ENCODE assay signal across 30 mouse cellular contexts in the genomic region with DNA sequence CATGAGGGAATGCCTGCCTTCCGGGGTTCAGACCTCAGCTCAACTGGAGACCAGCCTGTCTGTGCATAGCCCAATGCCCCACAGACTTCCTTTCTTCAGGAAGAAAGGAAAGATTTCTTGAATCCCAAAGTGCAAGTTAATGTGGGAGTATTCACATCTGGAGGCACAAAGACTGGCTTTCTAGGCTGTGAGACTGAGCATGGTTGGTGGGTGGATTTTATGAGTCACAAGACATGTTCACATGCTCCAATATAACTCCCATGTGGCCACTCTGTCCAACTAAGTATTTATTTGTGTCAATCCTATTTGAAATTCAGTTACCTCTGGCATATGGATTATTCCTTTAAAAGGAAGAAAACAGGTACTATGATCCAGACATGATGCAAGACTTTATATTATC. TPM values are rescaled to one million over a fixed set of nuclear protein-coding genes. Genes with fewer than 3 reads are reported as not detected.
DNase-seq lines count a peak whose midpoint lies in the region; ATAC-seq lines count a peak whose summit lies in the region.
"Had no signal": no experiment of that assay in that cellular context is flagged by ENCODE, and none has a peak within 500 bp of the region (broad histone marks: within the 10 kb centered on the region; RNA-seq: fewer than 3 reads in every experiment).

No protein-coding gene starts in this region.

- no peak for DNase-seq in frontal cortex, postnatal 10 days (ENCODE audit: low spot score in 2 of 2)
- peak; percentile 7 to 40 for DNase-seq in left cerebral cortex, adult 9 months (ENCODE audit: low spot score in 2 of 2)
- no peak for DNase-seq in left cerebral cortex, postnatal 4 days
- peak; percentile 46 for DNase-seq in right cerebral cortex, adult 18-20 months
- no peak for DNase-seq in right cerebral cortex, postnatal 4 days
- DNase-seq in spleen, postnatal 10 days (ENCODE audit: low spot score in 2 of 2), result no peak
- DNase-seq: adrenal gland, postnatal 10 days; cerebellum, adult 11 months; cerebellum, adult 9-10 months; embryo, embryonic 11 days; gastrocnemius, postnatal 25 days; heart, adult 11 months; kidney, adult 18-20 months; kidney, postnatal 25 days; layer of hippocampus, postnatal 36 days; liver, embryonic 13.5 days; lung, adult 2 months; lung, postnatal 10 days; thymus, postnatal 14 days had no signal

- intact Hi-C loops in left cerebral cortex, postnatal 4 days (cut with DNase I), result no loop called here

- peak; percentile 93 for ATAC-seq in frontal cortex, adult (ENCODE audit: low TSS enrichment)
- ATAC-seq: forebrain, embryonic 14.5 days; hindbrain, embryonic 16.5 days; midbrain, embryonic 13.5 days; Patski had no signal

RNA-seq across cellular contexts. Expression of a gene that starts 6.1 kb away (rescaled TPM):
- not detected for total RNA-seq in left cerebral cortex, postnatal 4 days (2021)
- total RNA-seq: gastrocnemius, postnatal 25 days; heart, postnatal 25 days; layer of hippocampus, adult 2 months; layer of hippocampus, postnatal 36 days; megakaryocyte-erythroid progenitor cell, adult 5-6 weeks; monocyte, adult 5-6 weeks had no signal

RNA-seq across cellular contexts. Expression of a gene that starts 26.0 kb away (rescaled TPM):
- total RNA-seq in left cerebral cortex, postnatal 4 days (2021), result not detected
- total RNA-seq: adrenal gland, postnatal 10 days; G1E; gastrocnemius, adult 18-20 months; gastrocnemius, postnatal 25 days; heart, postnatal 25 days; layer of hippocampus, adult 2 months; layer of hippocampus, postnatal 36 days; megakaryocyte-erythroid progenitor cell, adult 5-6 weeks; monocyte, adult 5-6 weeks had no signal

RNA-seq across cellular contexts. Expression of a gene that starts 29.7 kb away (rescaled TPM):
- 1 to 10 TPM in 1 of 2 experiments, under 1 TPM in 1; 0.60 to 1.1 TPM for total RNA-seq in left cerebral cortex, postnatal 4 days (2021)
- total RNA-seq: adrenal gland, postnatal 10 days; G1E; gastrocnemius, adult 18-20 months; gastrocnemius, postnatal 25 days; heart, postnatal 25 days; megakaryocyte-erythroid progenitor cell, adult 5-6 weeks; monocyte, adult 5-6 weeks had no signal

RNA-seq across cellular contexts. Expression of a gene that starts 32.9 kb away (rescaled TPM):
- not detected for total RNA-seq in left cerebral cortex, postnatal 4 days (2021)
- total RNA-seq: gastrocnemius, adult 18-20 months; gastrocnemius, postnatal 25 days; layer of hippocampus, adult 2 months; layer of hippocampus, postnatal 36 days; megakaryocyte-erythroid progenitor cell, adult 5-6 weeks; monocyte, adult 5-6 weeks had no signal

RNA-seq across cellular contexts. Expression of a gene that starts 52.5 kb away (rescaled TPM):
- not detected for total RNA-seq in left cerebral cortex, postnatal 4 days (2021)
- total RNA-seq: gastrocnemius, adult 18-20 months; gastrocnemius, postnatal 25 days; heart, postnatal 25 days; layer of hippocampus, adult 2 months; layer of hippocampus, postnatal 36 days; megakaryocyte-erythroid progenitor cell, adult 5-6 weeks; monocyte, adult 5-6 weeks had no signal

Comparison
In these comparisons a context has a peak if more than half of its experiments do, and no peak if none do; other contexts are left out.
1. DNase-seq: peak in left cerebral cortex, adult 9 months (2 of 2) and right cerebral cortex, adult 18-20 months (single experiment); none in frontal cortex, postnatal 10 days (0 of 2), left cerebral cortex, postnatal 4 days (single experiment), right cerebral cortex, postnatal 4 days (single experiment) and spleen, postnatal 10 days (0 of 2).